Mouse (Mus musculus) limb, embryonic 13.5 days (tissue): ENCODE measurements around the gene Rap1a. TPM values are rescaled to one million over a fixed set of nuclear protein-coding genes. Genes with fewer than 3 reads are reported as not detected.

Source experiments
- ATAC-seq: fragments of 200-750 bp; cut with Nextera tagmentation; 2 replicates; pipeline ENCODE4 v1.8.0; 2017; ENCODE audit warnings: low read depth, moderate number of reproducible peaks, moderate TSS enrichment; ENCODE audit not compliant: low FRiP score
- H3K27ac ChIP-seq: fragments of 300-500 bp; sonication (generic); 2 replicates; pipeline ENCODE4 v1.5.1; 2015; ENCODE audit warnings: inconsistent platforms, mild to moderate bottlenecking, moderate library complexity
- H3K27me3 ChIP-seq: fragments of 300-500 bp; sonication (generic); 2 replicates; pipeline ENCODE4 v1.6.1; 2015; ENCODE audit warnings: mild to moderate bottlenecking, inconsistent platforms
- H3K36me3 ChIP-seq: fragments of 300-500 bp; sonication (generic); 2 replicates; pipeline ENCODE4 v1.6.1; 2015; ENCODE audit warnings: inconsistent platforms, mild to moderate bottlenecking, moderate library complexity
- H3K4me1 ChIP-seq: fragments of 300-500 bp; sonication (generic); 2 replicates; pipeline ENCODE4 v1.6.1; 2015; ENCODE audit warnings: inconsistent platforms
- H3K4me2 ChIP-seq: fragments of 300-500 bp; sonication (generic); replicated peaks from 2 replicates; pipeline ENCODE4 v1.6.1; 2015; ENCODE audit warnings: inconsistent platforms, mild to moderate bottlenecking, moderate library complexity
- H3K4me3 ChIP-seq: fragments of 300-500 bp; sonication (generic); 2 replicates; pipeline ENCODE4 v1.5.1; 2015; ENCODE audit warnings: moderate library complexity, mild to moderate bottlenecking, inconsistent platforms
- H3K9ac ChIP-seq: fragments of 300-500 bp; sonication (generic); 2 replicates; pipeline ENCODE4 v1.6.1; 2015; ENCODE audit warnings: mild to moderate bottlenecking, inconsistent platforms
- H3K9me3 ChIP-seq: fragments of 300-500 bp; sonication (generic); 2 replicates; pipeline ENCODE4 v1.6.1; 2016; ENCODE audit warnings: inconsistent platforms
- WGBS: fragments of 180-500 bp; shearing (Covaris S2); methylation state at CpG from one replicate; pipeline ENCODE4 v1.1.7; 2015; 5-methylcytosine and 5-hydroxymethylcytosine counted together
- polyA plus RNA-seq: library from polyadenylated mRNA; unstranded; fragments of >200 nt; fragmentation: Nextera tagmentation; extraction: Ambion mirVana; gene quantifications from 2 replicates; pipeline ENCODE4 v1.2.1, GENCODE M21; 2015

Rap1a gene
- polyA plus RNA-seq, 1 experiment from 2014 or later, result 98.4 TPM

DNA sequence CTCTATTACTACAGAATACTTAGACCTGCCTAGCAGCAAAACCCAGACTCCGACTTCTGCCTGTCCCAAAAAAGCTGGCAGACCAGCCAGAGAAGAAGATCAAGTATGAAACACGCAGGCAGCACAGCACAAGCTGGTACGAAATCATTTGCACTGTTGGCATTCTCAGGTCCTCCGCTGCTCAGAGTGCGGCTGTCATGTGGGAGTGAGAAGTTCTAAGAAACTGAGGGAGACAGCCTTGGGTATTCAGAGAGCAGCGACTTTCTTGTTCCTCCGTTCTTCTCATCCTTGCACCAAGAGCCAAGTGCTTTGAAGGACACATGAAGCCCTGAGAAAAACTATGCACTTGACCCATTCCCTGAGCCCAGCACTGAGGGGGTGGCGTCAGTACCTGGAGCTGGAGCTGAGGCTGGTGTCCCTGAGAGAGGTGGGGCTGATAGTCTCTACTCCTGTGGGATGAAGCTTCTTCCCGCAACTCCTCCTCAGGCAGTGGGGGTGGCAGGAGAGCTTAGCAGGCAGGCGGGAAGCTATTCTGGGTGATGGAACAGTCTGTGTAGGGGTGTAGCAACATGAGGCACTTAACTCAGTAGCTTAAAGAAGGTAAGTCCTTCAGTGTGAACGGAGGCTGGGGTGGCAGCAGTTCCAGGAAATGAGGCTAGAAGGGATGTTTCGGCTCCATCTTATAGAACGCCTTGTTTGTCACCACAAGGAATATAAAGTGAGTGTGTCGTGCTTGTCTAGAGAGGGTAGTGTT is 107.6 kb downstream of the Rap1a start:
- ATAC-seq, result no peak
- Histone ChIP-seq H3K4me2 (no peak overlapping the region), H3K4me3 (no peak overlapping the region), H3K36me3 (no peaks in the 10 kb centered on the region), H3K27ac (no peak overlapping the region), H3K9ac (no peak overlapping the region), H3K4me1 (0 out of 2 replicates have a peak, but pooled peaks cover 7% of the 10 kb centered on the region), H3K9me3 (no peaks in the 10 kb centered on the region), H3K27me3 (peaks cover 46% of the 10 kb centered on the region)
- 73% methylated on average over 14 of the region's 14 CpGs for WGBS

DNA sequence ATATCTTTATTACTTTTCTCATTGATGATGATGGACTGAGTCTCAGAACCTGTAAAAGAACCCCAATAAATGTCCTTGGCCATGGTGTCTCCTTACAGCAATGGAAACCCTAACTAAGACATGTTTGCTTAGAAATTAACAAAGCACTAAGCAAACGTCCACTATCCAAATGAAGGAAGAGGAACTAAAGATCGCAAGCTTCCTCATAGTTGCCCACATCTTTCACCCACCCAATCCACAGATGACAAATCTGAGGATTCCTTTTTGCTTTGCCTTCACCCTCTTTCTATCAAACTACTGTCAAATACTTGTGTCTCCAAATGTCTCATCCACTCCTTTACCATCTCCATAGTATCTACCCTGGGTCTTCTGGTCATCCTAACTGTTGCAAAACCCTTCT is 112.6 kb downstream of the Rap1a start:
- H3K4me2 ChIP-seq, result no peak overlapping the region
- ATAC-seq, result no peak
- 88% methylated on average over 2 of the region's 2 CpGs for whole genome bisulfite sequencing

DNA sequence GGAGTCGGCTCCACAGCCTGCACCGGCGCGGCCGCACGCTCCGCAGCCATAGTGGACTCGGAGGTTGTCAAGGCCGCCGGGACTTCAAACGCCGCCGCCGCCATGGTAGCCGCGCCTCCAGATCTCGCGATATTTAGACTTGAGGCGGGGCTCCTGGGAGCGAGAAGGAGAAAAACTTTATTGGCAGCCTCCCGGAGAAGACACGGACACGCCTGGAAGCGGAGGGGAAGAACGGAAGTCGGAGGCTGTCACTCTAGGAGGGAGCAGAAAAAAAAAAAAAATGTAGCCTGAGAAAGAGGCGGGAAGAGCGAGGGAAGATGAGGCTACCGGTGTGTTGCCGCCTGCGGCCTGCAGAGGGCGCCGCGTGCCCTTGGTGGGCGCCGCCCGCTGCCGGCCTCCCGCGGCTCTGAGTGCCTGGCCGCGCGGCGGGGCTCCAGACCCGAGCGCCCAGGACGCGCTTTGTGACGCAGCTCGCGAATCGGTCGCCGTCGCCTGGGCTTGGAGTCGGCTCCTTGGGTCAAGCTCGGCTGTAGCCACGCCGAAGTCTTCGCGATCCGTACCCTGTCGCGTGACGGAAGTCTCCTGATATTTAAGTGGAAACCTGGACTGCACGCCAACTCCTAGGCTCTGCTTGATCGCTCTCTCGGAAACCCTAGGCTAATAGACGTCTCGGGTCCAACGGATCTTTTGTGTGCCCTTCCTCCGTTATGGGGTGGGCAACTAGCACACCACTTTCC is 113.6 kb downstream of the Rap1a start, which contains the start of gene Ddx20:
Gene Ddx20 (minus strand): TSS at position 251 of the 737 bp plus-strand sequence.
- ATAC-seq, result peak; percentile 97
- peak within 1 kb of the TSS; percentile 79 for H3K27ac ChIP-seq
- peak within 1 kb of the TSS; percentile 97 for H3K4me3 ChIP-seq
- peaks cover 21% of the 10 kb centered on the region for H3K36me3 ChIP-seq
- peaks cover under 1% of the 10 kb centered on the region; the same call in 1 of the 2 replicates for H3K27me3 ChIP-seq
- peaks cover 11% of the 10 kb centered on the region for H3K4me1 ChIP-seq
- peak within 1 kb of the TSS; percentile 94 for H3K9ac ChIP-seq
- H3K4me2 ChIP-seq, result peak within 1 kb of the TSS; percentile 76
- no peaks in the 10 kb centered on the region for H3K9me3 ChIP-seq
- under 1% methylated on average over 68 of the region's 72 CpGs for WGBS

More for the DNA sequence above, 112.6 kb downstream of the Rap1a start:
- Histone ChIP-seq H3K4me1 (peaks cover 11% of the 10 kb centered on the region), H3K27me3 (peaks cover 11% of the 10 kb centered on the region), H3K9me3 (no peaks in the 10 kb centered on the region), H3K9ac (no peak overlapping the region), H3K36me3 (peaks cover 11% of the 10 kb centered on the region), H3K27ac (no peak overlapping the region), H3K4me3 (no peak overlapping the region)

DNA sequence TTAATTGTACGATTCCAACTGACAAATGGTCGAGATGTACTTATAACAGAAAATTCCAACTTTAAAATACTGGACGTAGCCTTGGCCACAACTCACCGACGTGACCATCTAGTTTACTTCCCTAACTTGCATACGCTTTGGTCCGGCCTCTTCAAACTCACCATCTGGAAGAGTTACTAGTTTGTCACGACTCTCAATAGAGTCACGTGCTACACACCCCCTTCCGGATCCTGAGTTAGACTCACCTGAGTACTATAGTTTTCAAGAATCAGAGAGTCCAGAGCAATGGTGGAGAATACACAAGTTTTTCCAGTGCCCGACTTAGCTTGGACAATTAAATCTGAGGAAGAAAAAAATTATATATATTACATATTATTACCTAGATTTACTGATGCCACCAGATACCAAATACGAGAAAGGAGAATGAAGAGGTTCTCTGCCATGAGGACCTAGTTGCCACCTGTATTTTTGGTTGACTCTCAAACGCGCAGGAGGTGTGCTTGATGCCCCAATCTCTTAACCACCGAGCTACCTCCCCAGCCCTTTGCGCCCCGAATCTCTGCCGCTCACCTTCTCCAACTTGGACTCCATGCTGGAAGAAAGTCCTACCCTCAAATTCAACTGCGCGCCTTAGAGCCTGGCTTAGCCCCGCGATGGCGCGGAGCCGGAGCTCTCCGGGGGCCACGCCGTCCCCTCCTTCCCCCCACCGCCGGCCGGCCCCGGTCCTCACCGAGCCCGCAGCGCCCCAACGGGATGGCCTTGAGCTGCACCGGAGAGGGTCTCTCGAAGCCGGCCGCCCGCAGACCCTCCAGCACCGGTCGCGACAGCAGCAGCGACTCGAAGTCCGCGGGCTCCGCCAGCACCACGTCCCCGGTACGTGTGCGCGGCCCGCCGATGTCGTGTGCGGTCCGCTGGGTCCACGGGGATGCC is 114.5 kb downstream of the Rap1a start:
- H3K9me3 ChIP-seq, result no peaks in the 10 kb centered on the region
- no peak; the same call in 1 of the 2 replicates for ATAC-seq
- peak overlapping the region; percentile 61 for H3K27ac ChIP-seq
- 7% methylated on average over 60 of the region's 60 CpGs for WGBS
- peaks cover 26% of the 10 kb centered on the region for H3K36me3 ChIP-seq
- peaks cover 11% of the 10 kb centered on the region for H3K4me1 ChIP-seq
- peak overlapping the region; percentile 94 for H3K9ac ChIP-seq
- H3K27me3 ChIP-seq, result no peaks in the 10 kb centered on the region
- peak overlapping the region; percentile 97 for H3K4me3 ChIP-seq
- H3K4me2 ChIP-seq, result peak overlapping the region; percentile 76

GRCm38 (mm10) chr3:105680346-105680745 is 120.8 kb downstream of the Rap1a start:
- H3K9me3 ChIP-seq, result no peaks in the 10 kb centered on the region
- no peak overlapping the region for H3K4me3 ChIP-seq
- ATAC-seq, result no peak
- H3K27me3 ChIP-seq, result no peaks in the 10 kb centered on the region
- H3K4me1 ChIP-seq, result no peaks in the 10 kb centered on the region
- H3K9ac ChIP-seq, result no peak overlapping the region
- WGBS, result 87% methylated on average over 7 of the region's 7 CpGs
- H3K36me3 ChIP-seq, result peaks cover 59% of the 10 kb centered on the region
- no peak overlapping the region for H3K4me2 ChIP-seq
- no peak overlapping the region for H3K27ac ChIP-seq

Other genes with a start within 250 kb of the Rap1a start
- 39.3 and 40.1 TPM in 2 replicates for gene Ddx20, start 113.8 kb downstream of the Rap1a start, polyA plus RNA-seq
- 2.1 and 2.5 TPM in 2 replicates for gene Inka2, start 96.7 kb downstream of the Rap1a start, polyA plus RNA-seq
- 0.36 and 0.90 TPM in 2 replicates for gene Adora3, start 69.5 kb upstream of the Rap1a start, polyA plus RNA-seq
- not detected in 2 replicates for gene Tmigd3, start 69.6 kb upstream of the Rap1a start, polyA plus RNA-seq
- gene I830077J02Rik, start 131.3 kb upstream of the Rap1a start, polyA plus RNA-seq, result 0.38 and 0.55 TPM in 2 replicates
- gene Wdr77, start 158.0 kb upstream of the Rap1a start, polyA plus RNA-seq, result 114 and 119 TPM in 2 replicates
- 456 and 469 TPM in 2 replicates for gene Atp5f1, start 158.8 kb upstream of the Rap1a start, polyA plus RNA-seq
- 1.5 TPM in 2 replicates for gene Ovgp1, start 172.4 kb upstream of the Rap1a start, polyA plus RNA-seq
- not detected in 2 replicates for gene Pifo, start 213.3 kb upstream of the Rap1a start, polyA plus RNA-seq
- gene Chil5, start 231.5 kb upstream of the Rap1a start, polyA plus RNA-seq, result not detected in 2 replicates